Comparison of ENCODE assay signal across 8 mouse cellular contexts in genomic region chr12:56532986-56533495, GRCm38 (mm10). TPM values are rescaled to one million over a fixed set of nuclear protein-coding genes. Genes with fewer than 3 reads are reported as not detected.
DNase-seq lines count a peak whose midpoint lies in the region; ATAC-seq and TF ChIP-seq lines count a peak whose summit lies in the region.
"Had no signal": no experiment of that assay in that cellular context is flagged by ENCODE, and none has a peak within 500 bp of the region (broad histone marks: within the 10 kb centered on the region; RNA-seq: fewer than 3 reads in every experiment).

No protein-coding gene starts in this region.

- no peak for TF ChIP-seq CTCF in lung, embryonic 14.5 days (IDR thresholded peaks at IDR 0.05; ENCODE audit: low read depth)

- H3K4me3 ChIP-seq in lung, embryonic 14.5 days (ENCODE audit: low read depth, low read length) = peak overlapping the region; percentile 53
- peak overlapping the region; percentile 40 for H3K4me3 ChIP-seq in forebrain, embryonic 11.5 days (ENCODE audit: low read depth, low read length)
- peak overlapping the region; percentile 31 for H3K4me3 ChIP-seq in limb, embryonic 12.5 days (replicated peaks)
- H3K4me3 ChIP-seq in stomach, embryonic 16.5 days (replicated peaks; ENCODE audit: low read length) = peak overlapping the region; percentile 26

- H3K4me2 ChIP-seq in lung, embryonic 14.5 days = peak overlapping the region; percentile 37
- peak overlapping the region; percentile 29; the same call in 1 of the 2 replicates for H3K4me2 ChIP-seq in forebrain, embryonic 11.5 days (ENCODE audit: low read depth, low read length, severe bottlenecking)
- peak overlapping the region; percentile 40 for H3K4me2 ChIP-seq in limb, embryonic 12.5 days
- H3K4me2 ChIP-seq in stomach, embryonic 16.5 days (ENCODE audit: low read depth, low read length) = peak overlapping the region; percentile 24; the same call in 1 of the 2 replicates

- no peaks in the 10 kb centered on the region for H3K4me1 ChIP-seq in lung, embryonic 14.5 days (ENCODE audit: insufficient read depth)
- no peaks in the 10 kb centered on the region for H3K4me1 ChIP-seq in forebrain, embryonic 11.5 days (replicated peaks; ENCODE audit: control insufficient read depth, insufficient read depth, low read length)
- peaks cover 22% of the 10 kb centered on the region for H3K4me1 ChIP-seq in limb, embryonic 12.5 days (replicated peaks)
- H3K4me1 ChIP-seq in stomach, embryonic 16.5 days (ENCODE audit: control insufficient read depth, insufficient read depth, low read length) = 0 out of 2 replicates have a peak, but pooled peaks cover 7% of the 10 kb centered on the region

- peaks cover 17% of the 10 kb centered on the region; the same call in 1 of the 2 replicates for H3K36me3 ChIP-seq in lung, embryonic 14.5 days (ENCODE audit: insufficient read depth)
- H3K36me3 ChIP-seq in forebrain, embryonic 11.5 days (ENCODE audit: control insufficient read depth, insufficient read depth, low read length) = no peaks in the 10 kb centered on the region; the same call in 1 of the 2 replicates
- no peaks in the 10 kb centered on the region for H3K36me3 ChIP-seq in limb, embryonic 12.5 days
- H3K36me3 ChIP-seq in stomach, embryonic 16.5 days (ENCODE audit: control insufficient read depth, insufficient read depth, low read length) = no peaks in the 10 kb centered on the region

- no peak for ATAC-seq in lung, embryonic 14.5 days (ENCODE audit: insufficient read depth)
- ATAC-seq in forebrain, embryonic 11.5 days (replicated peaks; ENCODE audit: low FRiP score) = peak; percentile 40
- ATAC-seq in limb, embryonic 12.5 days (ENCODE audit: insufficient number of reproducible peaks, insufficient read depth, low FRiP score, low TSS enrichment, low read depth) = no peak
- no peak for ATAC-seq in stomach, embryonic 16.5 days (ENCODE audit: insufficient read depth, low FRiP score)

- H3K9me3 ChIP-seq in lung, embryonic 14.5 days (ENCODE audit: low read depth, low read length) = no peaks in the 10 kb centered on the region
- H3K9me3 ChIP-seq in forebrain, embryonic 11.5 days (ENCODE audit: control insufficient read depth, low read length) = no peaks in the 10 kb centered on the region
- no peaks in the 10 kb centered on the region for H3K9me3 ChIP-seq in limb, embryonic 12.5 days
- H3K9me3 ChIP-seq in stomach, embryonic 16.5 days (replicated peaks; ENCODE audit: control insufficient read depth, low read length) = no peaks in the 10 kb centered on the region

- peaks cover 93% of the 10 kb centered on the region for H3K27me3 ChIP-seq in lung, embryonic 14.5 days (ENCODE audit: insufficient read depth, low read length)
- peaks cover 93% of the 10 kb centered on the region for H3K27me3 ChIP-seq in forebrain, embryonic 11.5 days (ENCODE audit: control insufficient read depth, insufficient read depth, low read length)
- peaks cover 96% of the 10 kb centered on the region for H3K27me3 ChIP-seq in limb, embryonic 12.5 days
- peaks cover 86% of the 10 kb centered on the region for H3K27me3 ChIP-seq in stomach, embryonic 16.5 days (ENCODE audit: control insufficient read depth, insufficient read depth, low read length)

- DNase-seq in lung, embryonic 14.5 days = no peak
- no peak for DNase-seq in lung, postnatal 14 days
- DNase-seq in forebrain, embryonic 11.5 days (ENCODE audit: low spot score) = peak; percentile 78
- DNase-seq in adrenal gland, postnatal 14 days = no peak
- DNase-seq in frontal cortex, postnatal 14 days (ENCODE audit: low spot score in 2 of 2) = no peak
- DNase-seq: thymus, adult 2 months had no signal

- H3K9ac ChIP-seq in lung, embryonic 14.5 days = peak overlapping the region; percentile 90
- peak overlapping the region; percentile 63 for H3K9ac ChIP-seq in forebrain, embryonic 11.5 days (ENCODE audit: low read length)
- no peak overlapping the region for H3K9ac ChIP-seq in limb, embryonic 12.5 days (replicated peaks)
- no peak overlapping the region for H3K9ac ChIP-seq in stomach, embryonic 16.5 days (ENCODE audit: low read length)

- under 1% methylated on average over 49 of the region's 50 CpGs for WGBS in lung, embryonic 14.5 days
- WGBS in forebrain, embryonic 11.5 days = under 1% methylated on average over 46 of the region's 50 CpGs
- WGBS in limb, embryonic 12.5 days = 0% methylated on average over 45 of the region's 50 CpGs
- 1% methylated on average over 34 of the region's 50 CpGs for WGBS in stomach, embryonic 16.5 days

- peak overlapping the region; percentile 98 for H3K27ac ChIP-seq in lung, embryonic 14.5 days (ENCODE audit: low read depth)
- H3K27ac ChIP-seq in forebrain, embryonic 11.5 days (ENCODE audit: low read depth, low read length) = peak overlapping the region; percentile 73
- no peak overlapping the region for H3K27ac ChIP-seq in limb, embryonic 12.5 days
- H3K27ac ChIP-seq in stomach, embryonic 16.5 days (ENCODE audit: low read length) = no peak overlapping the region

RNA-seq across cellular contexts. Expression of gene Nkx2-1, which starts 3.7 kb away (rescaled TPM):
- 94.6 and 95.1 TPM in 2 replicates for polyA plus RNA-seq in lung, embryonic 14.5 days (2014; fragmentation: Nextera tagmentation; extraction: Ambion mirVana)
- polyA plus RNA-seq in forebrain, embryonic 11.5 days (2014; fragmentation: Nextera tagmentation; extraction: Ambion mirVana) = 36.6 and 45.7 TPM in 2 replicates
- polyA plus RNA-seq in limb, embryonic 12.5 days (2016; fragmentation: Nextera tagmentation; extraction: Ambion mirVana) = not detected in 2 replicates
- polyA plus RNA-seq in stomach, embryonic 16.5 days (2015; fragmentation: Nextera tagmentation; extraction: Ambion mirVana) = not detected in 2 replicates
- total RNA-seq in adrenal gland, postnatal 14 days (2021) = not detected in 2 replicates

Comparison
In these comparisons a context has a peak if more than half of its experiments do, and no peak if none do; other contexts are left out.
1. H3K27ac ChIP-seq: peak in lung, embryonic 14.5 days (single experiment) and forebrain, embryonic 11.5 days (single experiment); none in limb, embryonic 12.5 days (single experiment) and stomach, embryonic 16.5 days (single experiment).
2. H3K9ac ChIP-seq: peak in lung, embryonic 14.5 days (single experiment) and forebrain, embryonic 11.5 days (single experiment); none in limb, embryonic 12.5 days (single experiment) and stomach, embryonic 16.5 days (single experiment).
3. RNA of gene Nkx2-1, which starts 3.7 kb away (polyA plus RNA-seq): 94.6 to 95.1 TPM in lung, embryonic 14.5 days and 36.6 to 45.7 TPM in forebrain, embryonic 11.5 days; not detected in limb, embryonic 12.5 days and not detected in stomach, embryonic 16.5 days; every median in the first group is over 10 times any median in the second.
4. Peak in every context shown above with its lines, with median percentiles within 50 percentile points of each other: H3K4me2 ChIP-seq and H3K4me3 ChIP-seq.